Mouse (Mus musculus) liver (tissue): ENCODE results near the gene Aff3.

ENCODE experiments used
- DNase-seq: peaks from one replicate; pipeline ENCODE4 v3.0.0-alpha.2; 2020; ENCODE audit warnings: mixed read lengths

Aff3 gene

GRCm38 (mm10) chr1:38664777-38665176 lies at the start of gene Aff3:
Gene Aff3 (minus strand): TSS chr1:38664955.
- DNase-seq, result peak; percentile 26

- no peak for DNase-seq
Measured at GRCm38 (mm10) chr1:38700646-38701045, 35.9 kb upstream of the Aff3 start.

GRCm38 (mm10) chr1:38699244-38699643 lies 34.5 kb upstream of the Aff3 start:
- DNase-seq, result no peak

GRCm38 (mm10) chr1:38695812-38696681 lies 31.3 kb upstream of the Aff3 start:
- no peak for DNase-seq

GRCm38 (mm10) chr1:38695089-38695811 lies 30.5 kb upstream of the Aff3 start:
- DNase-seq, result no peak

- DNase-seq, result peak; percentile 41
Measured at GRCm38 (mm10) chr1:38694142-38694541, 29.4 kb upstream of the Aff3 start.

- DNase-seq, result no peak
Measured at GRCm38 (mm10) chr1:38690471-38690870, 25.7 kb upstream of the Aff3 start.

- no peak for DNase-seq
Measured at GRCm38 (mm10) chr1:38688216-38688615, 23.5 kb upstream of the Aff3 start.

- no peak for DNase-seq
Measured at GRCm38 (mm10) chr1:38685706-38686105, 21.0 kb upstream of the Aff3 start.

GRCm38 (mm10) chr1:38683158-38683721 lies 18.5 kb upstream of the Aff3 start:
- DNase-seq, result no peak

- DNase-seq, result no peak
Measured at GRCm38 (mm10) chr1:38679890-38680289, 15.1 kb upstream of the Aff3 start.

- DNase-seq, result no peak
Measured at GRCm38 (mm10) chr1:38671756-38672155, 7.0 kb upstream of the Aff3 start.

- DNase-seq, result no peak
Measured at GRCm38 (mm10) chr1:38671019-38671418, 6.3 kb upstream of the Aff3 start.

GRCm38 (mm10) chr1:38668327-38668726 lies 3.6 kb upstream of the Aff3 start:
- DNase-seq, result no peak

- no peak for DNase-seq
Measured at GRCm38 (mm10) chr1:38667892-38668291, 3.1 kb upstream of the Aff3 start.

- DNase-seq, result no peak
Measured at GRCm38 (mm10) chr1:38666766-38667118, 2.0 kb upstream of the Aff3 start.

- no peak for DNase-seq
Measured at GRCm38 (mm10) chr1:38666111-38666765, 1.5 kb upstream of the Aff3 start.

- DNase-seq, result no peak
Measured at GRCm38 (mm10) chr1:38665611-38666010, 856 bp upstream of the Aff3 start.

- no peak for DNase-seq
Measured at GRCm38 (mm10) chr1:38664261-38664660, 494 bp downstream of the Aff3 start.

- no peak for DNase-seq
Measured at GRCm38 (mm10) chr1:38662616-38663193, 2.0 kb downstream of the Aff3 start.

GRCm38 (mm10) chr1:38658933-38659553 lies 5.7 kb downstream of the Aff3 start:
- no peak for DNase-seq

- no peak for DNase-seq
Measured at GRCm38 (mm10) chr1:38658376-38658775, 6.4 kb downstream of the Aff3 start.
